Mouse (Mus musculus): ENCODE measurements around the gene Itm2c. TPM values are rescaled to one million over a fixed set of nuclear protein-coding genes. Genes with fewer than 3 reads are reported as not detected.
A peak's percentile ranks its signal among the peaks of the same experiment; 100 is the strongest.

The Itm2c gene
- total and polyA plus RNA-seq, 3 experiments = 76.6 to 107 (median 96.2) TPM

GRCm38 (mm10) chr1:85850851-85851250 is 43.2 kb upstream of the Itm2c start:
- no peak for DNase-seq (ENCODE audit: extremely low read depth)

DNA sequence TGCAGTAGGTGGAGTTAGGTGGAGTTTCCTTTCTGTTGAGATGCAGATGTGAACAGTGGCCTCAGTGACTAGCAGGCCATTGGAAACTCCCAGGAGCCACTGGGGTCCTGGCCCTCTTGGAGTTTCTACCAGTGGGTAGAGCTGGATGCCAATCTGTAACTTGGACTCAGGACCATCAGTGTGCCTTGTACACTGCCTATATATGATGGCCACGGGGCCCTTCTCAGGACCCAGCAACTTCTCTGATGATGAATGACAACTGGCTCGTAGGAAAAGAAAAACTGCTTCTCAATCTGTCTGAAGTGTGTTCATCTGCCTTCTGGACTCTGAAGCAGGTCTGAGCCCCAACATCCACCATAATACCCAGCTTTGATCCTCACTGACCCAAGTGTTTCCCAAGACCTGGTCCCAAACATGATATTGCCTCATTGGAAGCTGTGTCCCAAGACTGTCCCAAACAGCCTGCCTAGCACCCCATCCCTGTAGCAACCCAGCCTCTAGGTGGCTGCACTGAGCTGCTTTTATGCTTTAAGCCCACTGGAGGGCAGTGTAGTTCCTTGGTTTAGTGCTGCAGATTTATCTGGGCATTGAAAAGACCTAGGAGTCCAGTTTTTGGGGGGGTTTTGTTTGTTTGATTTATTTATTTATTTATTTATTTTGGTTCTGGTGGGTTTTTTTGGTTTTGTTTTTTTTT is 40.9 kb upstream of the Itm2c start:
- H3K4me1 ChIP-seq (ENCODE audit: control insufficient read depth in 1 of 2, insufficient read depth in 2 of 2) = peaks cover 0 to 22% of the 10 kb centered on the region in 2 experiments; a peak in 2 of 4 replicates
- in situ Hi-C loops (cut with MboI; ENCODE audit: low pct_ligation_motif_present, low pct_unique_long_range_greater_than_20kb, low sequenced_read_pairs) = loop anchor here (5.0 kb wide), 3 partner anchors 39 to 154 kb away; partner anchors contain the start of gene Itm2c
- no peak overlapping the region for H3K27ac ChIP-seq (ENCODE audit: insufficient read depth, low read depth)
- no peak overlapping the region for H3K9ac ChIP-seq (ENCODE audit: insufficient read depth, low read depth)
- no peaks in the 10 kb centered on the region for H3K79me2 ChIP-seq (replicated peaks; ENCODE audit: control insufficient read depth, extremely low read depth, insufficient read depth, poor library complexity, severe bottlenecking)
- peaks cover 24 to 59% of the 10 kb centered on the region in 2 experiments for H3K36me3 ChIP-seq (replicated peaks in 1 of 2; ENCODE audit: control insufficient read depth in 1 of 2, insufficient read depth in 1 of 2, low read length in 1 of 2)
- DNase-seq (ENCODE audit: extremely low read depth) = peak; percentile 82
- H3K4me2 ChIP-seq (ENCODE audit: insufficient read depth, low read depth, poor library complexity, severe bottlenecking) = no peak overlapping the region
- H3K9me3 ChIP-seq (replicated peaks; ENCODE audit: low read length) = no peaks in the 10 kb centered on the region
- TF ChIP-seq ZC3H11A (IDR thresholded peaks at IDR 0.05; ENCODE audit: low read depth, low read length) (peak; percentile 91), GABPA (IDR thresholded peaks at IDR 0.05; ENCODE audit: insufficient replicate concordance, low read depth, low read length) (no peak), HCFC1 (IDR thresholded peaks at IDR 0.05; ENCODE audit: low read depth, low read length) (no peak), ZMIZ1 (IDR thresholded peaks at IDR 0.05; ENCODE audit: low read depth, low read length) (peak; percentile 50), IRF4 (IDR thresholded peaks at IDR 0.05; ENCODE audit: low read depth, low read length) (peak; percentile 11; the same call in 1 of the 2 replicates), NELFE (IDR thresholded peaks at IDR 0.05; ENCODE audit: low read depth, low read length) (peak; percentile 91; the same call in 1 of the 2 replicates), ZNF384 (IDR thresholded peaks at IDR 0.05; ENCODE audit: low read depth, low read length) (peak; percentile 44; the same call in 1 of the 2 replicates), SMC3 (IDR thresholded peaks at IDR 0.05; ENCODE audit: low read depth, low read length) (peak; percentile 99), JUND (conservative IDR thresholded peaks at IDR 0.05; ENCODE audit: low read depth, low read length) (0 out of 2 replicates have a peak, but pooled peaks have one; percentile 34), NRF1 (IDR thresholded peaks at IDR 0.05; ENCODE audit: low read depth, low read length) (no peak), CTCF (conservative IDR thresholded peaks at IDR 0.05 in 1 of 2, IDR thresholded peaks at IDR 0.05 in 1 of 2; ENCODE audit: low read depth in 2 of 2, low read length in 2 of 2) (peak; percentile 73 to 100), SIN3A (IDR thresholded peaks at IDR 0.05; ENCODE audit: low read length) (peak; percentile 75; the same call in 1 of the 2 replicates), RAD21 (IDR thresholded peaks at IDR 0.05; ENCODE audit: low read depth, low read length) (peak; percentile 97), POLR2A (IDR thresholded peaks at IDR 0.05; ENCODE audit: low read depth, low read length) (peak; percentile 38), POLR2AphosphoS2 (IDR thresholded peaks at IDR 0.05; ENCODE audit: low read depth, low read length) (peak; percentile 61), MAFK (IDR thresholded peaks at IDR 0.05; ENCODE audit: insufficient replicate concordance, low read length) (no peak)
- H3K4me3 ChIP-seq (replicated peaks in 1 of 3; ENCODE audit: low read depth in 2 of 3, low read length in 2 of 3, poor library complexity in 1 of 3) = no peak overlapping the region
- H3K27me3 ChIP-seq (replicated peaks) = no peaks in the 10 kb centered on the region
- dilution Hi-C loops (cut with MboI; ENCODE audit: extremely low pct_ligation_motif_present, extremely low pct_unique_long_range_greater_than_20kb, low sequenced_read_pairs) = no loop called here

More at GRCm38 (mm10) chr1:85850851-85851250, 43.2 kb upstream of the Itm2c start:
- Histone ChIP-seq H3K4me2 (ENCODE audit: insufficient read depth, low read depth, poor library complexity, severe bottlenecking) (no peak overlapping the region), H3K4me1 (ENCODE audit: control insufficient read depth in 1 of 2, insufficient read depth in 2 of 2) (peaks cover 0 to 39% of the 10 kb centered on the region in 2 experiments; a peak in 2 of 4 replicates), H3K27ac (ENCODE audit: insufficient read depth, low read depth) (no peak overlapping the region), H3K36me3 (replicated peaks in 1 of 2; ENCODE audit: control insufficient read depth in 1 of 2, insufficient read depth in 1 of 2, low read length in 1 of 2) (peaks cover 34 to 82% of the 10 kb centered on the region in 2 experiments), H3K79me2 (replicated peaks; ENCODE audit: control insufficient read depth, extremely low read depth, insufficient read depth, poor library complexity, severe bottlenecking) (no peaks in the 10 kb centered on the region), H3K9ac (ENCODE audit: insufficient read depth, low read depth) (no peak overlapping the region), H3K9me3 (replicated peaks; ENCODE audit: low read length) (no peaks in the 10 kb centered on the region), H3K4me3 (replicated peaks in 1 of 3; ENCODE audit: low read depth in 2 of 3, low read length in 2 of 3, poor library complexity in 1 of 3) (no peak overlapping the region), H3K27me3 (replicated peaks) (no peaks in the 10 kb centered on the region)
- TF ChIP-seq MAFK (IDR thresholded peaks at IDR 0.05; ENCODE audit: insufficient replicate concordance, low read length) (no peak), ZMIZ1 (IDR thresholded peaks at IDR 0.05; ENCODE audit: low read depth, low read length) (no peak), USF2 (conservative IDR thresholded peaks at IDR 0.05; ENCODE audit: low read depth, low read length) (no peak), NELFE (IDR thresholded peaks at IDR 0.05; ENCODE audit: low read depth, low read length) (no peak), BHLHE40 (IDR thresholded peaks at IDR 0.05; ENCODE audit: low read depth, low read length) (no peak), TCF12 (IDR thresholded peaks at IDR 0.05; ENCODE audit: low read depth, low read length) (no peak), GABPA (IDR thresholded peaks at IDR 0.05; ENCODE audit: insufficient replicate concordance, low read depth, low read length) (no peak), CTCF (conservative IDR thresholded peaks at IDR 0.05 in 1 of 2, IDR thresholded peaks at IDR 0.05 in 1 of 2; ENCODE audit: low read depth in 2 of 2, low read length in 2 of 2) (no peak), E2F4 (IDR thresholded peaks at IDR 0.05; ENCODE audit: insufficient replicate concordance, low read depth, low read length) (no peak), MYC (IDR thresholded peaks at IDR 0.05; ENCODE audit: low read depth, low read length) (no peak), CHD2 (IDR thresholded peaks at IDR 0.05; ENCODE audit: low read length) (no peak), SIN3A (IDR thresholded peaks at IDR 0.05; ENCODE audit: low read length) (no peak), POLR2AphosphoS2 (IDR thresholded peaks at IDR 0.05; ENCODE audit: low read depth, low read length) (no peak), IRF4 (IDR thresholded peaks at IDR 0.05; ENCODE audit: low read depth, low read length) (no peak), RCOR1 (conservative IDR thresholded peaks at IDR 0.05; ENCODE audit: low read depth, low read length) (no peak), NRF1 (IDR thresholded peaks at IDR 0.05; ENCODE audit: low read depth, low read length) (no peak), UBTF (IDR thresholded peaks at IDR 0.05; ENCODE audit: low read depth, low read length) (no peak), USF1 (IDR thresholded peaks at IDR 0.05; ENCODE audit: low read depth, low read length) (no peak)
- in situ Hi-C loops (cut with MboI; ENCODE audit: low pct_ligation_motif_present, low pct_unique_long_range_greater_than_20kb, low sequenced_read_pairs) = loop anchor here (5.0 kb wide), 3 partner anchors 41 to 156 kb away; partner anchors contain the start of gene Itm2c
- dilution Hi-C loops (cut with MboI; ENCODE audit: extremely low pct_ligation_motif_present, extremely low pct_unique_long_range_greater_than_20kb, low sequenced_read_pairs) = no loop called here

All from CH12.LX (cell line).